Mouse (Mus musculus): ENCODE results near the gene Rhoq.

GRCm38 (mm10) chr17:86971036-86971435 lies 8.2 kb downstream of the Rhoq start:
- no peak for TF ChIP-seq POLR2A (IDR thresholded peaks at IDR 0.05; ENCODE audit: borderline replicate concordance, low read depth, low read length)
- no peak for TF ChIP-seq CTCF (IDR thresholded peaks at IDR 0.05; ENCODE audit: low read depth, low read length)
